ENCODE assay signal across 9 mouse cellular contexts in the genomic region with DNA sequence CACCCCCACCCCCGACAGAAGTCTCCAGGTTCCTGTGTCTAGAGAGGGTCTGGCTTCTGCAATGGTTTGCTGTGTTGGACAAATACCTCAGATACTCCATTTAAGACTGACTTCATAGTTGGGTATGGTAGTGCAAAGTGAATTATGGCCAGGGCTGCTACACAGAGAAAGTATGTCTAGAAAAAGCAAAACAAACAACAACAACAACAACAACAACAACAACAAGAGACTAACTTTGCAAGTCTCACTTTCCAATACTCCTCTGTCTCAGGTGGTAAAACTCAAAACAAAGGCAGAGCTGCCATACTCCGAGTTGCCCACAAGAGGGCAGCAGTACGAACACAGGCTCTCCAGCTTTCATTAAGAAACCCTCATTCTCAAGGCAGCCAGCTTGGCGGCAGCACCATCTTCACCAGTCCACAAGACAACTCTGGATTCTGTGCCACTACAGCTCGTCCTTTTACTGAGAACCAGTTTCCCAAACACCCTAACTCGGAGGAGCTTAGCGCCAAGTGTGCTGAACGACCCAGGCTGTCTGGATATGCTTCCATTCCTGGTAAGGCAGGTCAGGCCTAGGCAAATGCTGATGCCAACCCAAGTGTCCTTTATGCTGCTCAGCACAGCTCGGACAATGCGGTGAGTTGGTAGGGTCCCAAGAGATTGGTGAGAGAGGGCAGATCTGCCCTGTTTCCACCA.
DNase-seq lines count a peak whose midpoint lies in the region; ATAC-seq and TF ChIP-seq lines count a peak whose summit lies in the region.
"Had no signal": no experiment of that assay in that cellular context is flagged by ENCODE, and none has a peak within 500 bp of the region (broad histone marks: within the 10 kb centered on the region; RNA-seq: fewer than 3 reads in every experiment).

No protein-coding gene starts in this region.

- TF ChIP-seq POLR2A in limb, embryonic 14.5 days (IDR thresholded peaks at IDR 0.05; ENCODE audit: borderline replicate concordance, extremely low read depth, insufficient read depth, insufficient read length), result no peak

- H3K4me3 ChIP-seq in E14TG2a.4 (replicated peaks; ENCODE audit: low read length), result no peak overlapping the region
- no peak overlapping the region for H3K4me3 ChIP-seq in heart, embryonic 10.5 days
- no peak overlapping the region for H3K4me3 ChIP-seq in kidney, embryonic 16.5 days (ENCODE audit: low read length)
- H3K4me3 ChIP-seq in limb, embryonic 14.5 days (replicated peaks; ENCODE audit: low read length), result no peak overlapping the region
- H3K4me3 ChIP-seq in neural tube, embryonic 13.5 days, result no peak overlapping the region
- H3K4me3 ChIP-seq: limb, embryonic 15.5 days had no signal

- WGBS in heart, embryonic 10.5 days, result 30% methylated on average over 10 of the region's 10 CpGs
- 31% methylated on average over 10 of the region's 10 CpGs for WGBS in kidney, embryonic 16.5 days
- WGBS in limb, embryonic 14.5 days, result 28% methylated on average over 10 of the region's 10 CpGs
- WGBS in neural tube, embryonic 13.5 days, result 27% methylated on average over 10 of the region's 10 CpGs

- H3K27ac ChIP-seq in heart, embryonic 10.5 days, result peak overlapping the region; percentile 26
- H3K27ac ChIP-seq in kidney, embryonic 16.5 days (ENCODE audit: low read length), result no peak overlapping the region
- H3K27ac ChIP-seq in limb, embryonic 14.5 days (replicated peaks; ENCODE audit: low read depth, low read length), result no peak overlapping the region
- H3K27ac ChIP-seq in neural tube, embryonic 13.5 days (replicated peaks), result peak overlapping the region; percentile 71
- H3K27ac ChIP-seq: limb, embryonic 15.5 days had no signal

- no peaks in the 10 kb centered on the region for H3K27me3 ChIP-seq in E14TG2a.4 (ENCODE audit: insufficient read depth, low read length)
- no peaks in the 10 kb centered on the region for H3K27me3 ChIP-seq in heart, embryonic 10.5 days (ENCODE audit: insufficient read depth, poor library complexity, severe bottlenecking)
- H3K27me3 ChIP-seq in kidney, embryonic 16.5 days (ENCODE audit: insufficient read depth, low read length), result no peaks in the 10 kb centered on the region
- no peaks in the 10 kb centered on the region for H3K27me3 ChIP-seq in limb, embryonic 14.5 days (ENCODE audit: control insufficient read depth, insufficient read depth, low read length)
- H3K27me3 ChIP-seq in neural tube, embryonic 13.5 days, result no peaks in the 10 kb centered on the region
- H3K27me3 ChIP-seq: limb, embryonic 15.5 days had no signal

- H3K4me1 ChIP-seq in E14TG2a.4 (replicated peaks; ENCODE audit: low read depth, low read length), result peaks cover 70% of the 10 kb centered on the region
- H3K4me1 ChIP-seq in heart, embryonic 10.5 days, result peaks cover 26% of the 10 kb centered on the region
- H3K4me1 ChIP-seq in kidney, embryonic 16.5 days (ENCODE audit: insufficient read depth, low read length), result peaks cover 19% of the 10 kb centered on the region
- 0 out of 2 replicates have a peak, but pooled peaks cover 4% of the 10 kb centered on the region for H3K4me1 ChIP-seq in limb, embryonic 14.5 days (ENCODE audit: control insufficient read depth, insufficient read depth, low read length)
- peaks cover 11% of the 10 kb centered on the region for H3K4me1 ChIP-seq in neural tube, embryonic 13.5 days (replicated peaks)

- H3K9me3 ChIP-seq in E14TG2a.4 (ENCODE audit: low read length), result no peaks in the 10 kb centered on the region
- H3K9me3 ChIP-seq in heart, embryonic 10.5 days, result no peaks in the 10 kb centered on the region
- no peaks in the 10 kb centered on the region for H3K9me3 ChIP-seq in kidney, embryonic 16.5 days (ENCODE audit: low read length)
- no peaks in the 10 kb centered on the region for H3K9me3 ChIP-seq in limb, embryonic 14.5 days (ENCODE audit: control insufficient read depth, low read length)
- H3K9me3 ChIP-seq in neural tube, embryonic 13.5 days, result no peaks in the 10 kb centered on the region
- H3K9me3 ChIP-seq: limb, embryonic 15.5 days had no signal

- peaks cover 9% of the 10 kb centered on the region for H3K36me3 ChIP-seq in E14TG2a.4 (ENCODE audit: insufficient read depth, low read length)
- peaks cover 7% of the 10 kb centered on the region; the same call in 1 of the 2 replicates for H3K36me3 ChIP-seq in heart, embryonic 10.5 days
- H3K36me3 ChIP-seq in kidney, embryonic 16.5 days (ENCODE audit: insufficient read depth, low read length), result 0 out of 2 replicates have a peak, but pooled peaks cover 4% of the 10 kb centered on the region
- peaks cover 36% of the 10 kb centered on the region for H3K36me3 ChIP-seq in limb, embryonic 14.5 days (ENCODE audit: control insufficient read depth, insufficient read depth, low read length)
- peaks cover 4% of the 10 kb centered on the region; the same call in 1 of the 2 replicates for H3K36me3 ChIP-seq in neural tube, embryonic 13.5 days

- no peak overlapping the region for H3K9ac ChIP-seq in kidney, embryonic 16.5 days (replicated peaks; ENCODE audit: low read length)
- 0 out of 2 replicates have a peak overlapping the region, but pooled peaks have one; percentile 4 for H3K9ac ChIP-seq in limb, embryonic 14.5 days (ENCODE audit: low read depth, low read length, severe bottlenecking)
- H3K9ac ChIP-seq in neural tube, embryonic 13.5 days, result peak overlapping the region; percentile 12; the same call in 1 of the 2 replicates
- H3K9ac ChIP-seq: limb, embryonic 15.5 days had no signal

- TF ChIP-seq CTCF in E14TG2a.4 (conservative IDR thresholded peaks at IDR 0.05; ENCODE audit: low read length), result peak; percentile 97

- H3K4me2 ChIP-seq in kidney, embryonic 16.5 days (replicated peaks; ENCODE audit: low read depth, low read length), result no peak overlapping the region
- no peak overlapping the region for H3K4me2 ChIP-seq in limb, embryonic 14.5 days (replicated peaks; ENCODE audit: low read depth, low read length, severe bottlenecking)
- H3K4me2 ChIP-seq in neural tube, embryonic 13.5 days, result no peak overlapping the region
- H3K4me2 ChIP-seq: limb, embryonic 15.5 days had no signal

- peak; percentile 78 for ATAC-seq in erythroblast, adult 5-6 weeks (replicated peaks; ENCODE audit: low FRiP score, poor library complexity, severe bottlenecking)
- ATAC-seq in kidney, embryonic 16.5 days (ENCODE audit: low FRiP score, low TSS enrichment), result peak; percentile 37; the same call in 1 of the 2 replicates
- peak; percentile 59 for ATAC-seq in limb, embryonic 14.5 days (ENCODE audit: low FRiP score, low read depth)
- peak; percentile 50 for ATAC-seq in neural tube, embryonic 13.5 days (ENCODE audit: low read depth)

- DNase-seq in brain, embryonic 18.5 days (ENCODE audit: low read depth, low spot score), result peak; percentile 64
- DNase-seq in heart, embryonic 10.5 days (ENCODE audit: low spot score), result peak; percentile 90
- peak; percentile 89 for DNase-seq in limb, embryonic 14.5 days (ENCODE audit: low spot score)
- DNase-seq in thymus, postnatal 0 days (ENCODE audit: low spot score), result peak; percentile 54

Comparison
In these comparisons a context has a peak if more than half of its experiments do, and no peak if none do; other contexts are left out.
1. H3K27ac ChIP-seq: peak in heart, embryonic 10.5 days (single experiment) and neural tube, embryonic 13.5 days (single experiment); none in kidney, embryonic 16.5 days (single experiment) and limb, embryonic 14.5 days (single experiment).
2. Peak in every context shown above with its lines, with median percentiles within 50 percentile points of each other: DNase-seq and ATAC-seq.